Mouse (Mus musculus) E14TG2a.4 (cell line): ENCODE data around the gene Gm48551.
A peak's percentile ranks its signal among the peaks of the same experiment; 100 is the strongest.

Source experiments
- CTCF ChIP-seq: conservative IDR thresholded peaks from 2 replicates; pipeline ENCODE4 v1.5.1; 2014; ENCODE audit warnings: low read length
- NANOG ChIP-seq: IDR thresholded peaks from 2 replicates; pipeline ENCODE4 v1.6.1; 2014; ENCODE audit warnings: borderline replicate concordance, low read length, mixed read lengths
- POU5F1 ChIP-seq: IDR thresholded peaks from 2 replicates; pipeline ENCODE4 v1.6.1; 2014; ENCODE audit warnings: low read length, borderline replicate concordance

- TF ChIP-seq CTCF (peak; percentile 92), POU5F1 (no peak), NANOG (no peak)
These were observed 21.4 kb downstream of the Gm48551 start for GRCm38 (mm10) chr10:81405588-81406201.
